8 mouse cellular contexts compared by ENCODE assay signal in the genomic region with DNA sequence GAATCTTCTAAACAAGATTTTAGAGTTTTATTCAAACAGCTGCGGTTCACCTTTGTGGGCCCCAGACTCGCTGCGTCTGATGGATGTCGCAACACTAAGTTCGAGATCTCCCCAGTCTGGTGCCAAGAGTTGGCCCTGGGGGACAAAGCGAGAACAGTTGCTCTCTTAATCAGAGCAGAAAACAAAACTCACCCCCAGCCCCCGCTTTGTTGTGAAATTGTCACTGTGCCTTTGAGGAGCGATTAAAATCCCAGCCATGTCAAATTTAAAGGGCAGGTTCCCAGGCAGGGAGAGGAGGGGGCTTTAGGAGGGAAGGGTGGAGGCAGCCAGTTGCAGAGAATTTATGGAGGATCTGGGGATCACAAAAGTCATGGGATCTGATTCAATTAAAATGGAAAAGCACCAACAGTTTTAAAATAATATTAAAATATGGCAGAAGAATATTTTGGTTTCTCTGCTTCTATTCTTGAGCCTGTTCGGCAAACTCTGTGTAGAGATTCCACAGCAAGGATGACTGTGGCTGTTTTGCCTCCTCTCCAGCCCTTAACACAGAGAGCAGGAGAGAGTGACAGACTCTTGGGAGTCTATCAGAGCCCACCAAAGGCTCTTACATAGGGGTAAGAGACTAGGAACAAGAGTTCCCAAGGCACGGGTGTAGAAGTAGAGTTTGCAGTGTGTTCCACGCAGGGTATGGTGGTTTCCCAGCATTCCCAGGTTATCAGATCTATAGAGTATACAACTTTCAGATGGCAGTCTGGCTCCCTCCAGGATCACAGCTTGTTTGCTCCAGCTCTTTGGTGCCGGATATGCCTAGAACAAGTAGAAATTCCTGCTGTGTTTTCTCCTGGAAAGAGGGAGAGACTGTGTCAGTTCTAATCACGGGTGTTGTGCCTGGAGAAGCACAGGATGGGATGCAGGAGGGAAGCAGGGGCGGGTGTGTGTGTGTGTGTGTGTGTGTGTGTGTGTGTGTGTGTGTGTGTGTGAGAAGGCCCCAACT.
A peak's percentile ranks its signal among the peaks of the same experiment; 100 is the strongest.
DNase-seq lines count a peak whose midpoint lies in the region; ATAC-seq and TF ChIP-seq lines count a peak whose summit lies in the region.

No protein-coding gene starts in this region.

- H3K4me3 ChIP-seq in layer of hippocampus, adult 2 months: no peak overlapping the region
- no peak overlapping the region for H3K4me3 ChIP-seq in kidney, postnatal 0 days (replicated peaks; ENCODE audit: low read depth, low read length)
- H3K4me3 ChIP-seq in midbrain, embryonic 16.5 days (ENCODE audit: low read depth, low read length): no peak overlapping the region

- H3K9ac ChIP-seq in kidney, postnatal 0 days (ENCODE audit: low read depth, low read length): no peak overlapping the region
- H3K9ac ChIP-seq in midbrain, embryonic 16.5 days (ENCODE audit: low read depth, low read length): no peak overlapping the region

- peak; percentile 63 for ATAC-seq in kidney, postnatal 0 days (replicated peaks; ENCODE audit: low FRiP score, low read depth)
- peak; percentile 44; the same call in 1 of the 2 replicates for ATAC-seq in midbrain, embryonic 16.5 days

- no peaks in the 10 kb centered on the region for H3K9me3 ChIP-seq in kidney, postnatal 0 days (replicated peaks; ENCODE audit: low read length)
- no peaks in the 10 kb centered on the region for H3K9me3 ChIP-seq in midbrain, embryonic 16.5 days (replicated peaks; ENCODE audit: control insufficient read depth, low read length, poor library complexity, severe bottlenecking)

- H3K4me1 ChIP-seq in kidney, postnatal 0 days (replicated peaks; ENCODE audit: insufficient read depth, low read length): peaks cover 15% of the 10 kb centered on the region; the same call in 1 of the 2 replicates
- H3K4me1 ChIP-seq in midbrain, embryonic 16.5 days (ENCODE audit: control insufficient read depth, insufficient read depth, low read length): peaks cover 2% of the 10 kb centered on the region

- H3K4me2 ChIP-seq in kidney, postnatal 0 days (ENCODE audit: low read length): 0 out of 2 replicates have a peak overlapping the region, but pooled peaks have one; percentile 4
- no peak overlapping the region for H3K4me2 ChIP-seq in midbrain, embryonic 16.5 days (ENCODE audit: low read length)

- 37% methylated on average over 14 of the region's 14 CpGs for WGBS in kidney, postnatal 0 days
- WGBS in midbrain, embryonic 16.5 days: 33% methylated on average over 14 of the region's 14 CpGs

- no peak for TF ChIP-seq CTCF in layer of hippocampus, adult 2 months (conservative IDR thresholded peaks at IDR 0.05)
- TF ChIP-seq CTCF in kidney, postnatal 0 days (IDR thresholded peaks at IDR 0.05; ENCODE audit: low read depth): no peak

- peak overlapping the region; percentile 37; the same call in 1 of the 2 replicates for H3K27ac ChIP-seq in layer of hippocampus, adult 2 months
- H3K27ac ChIP-seq in kidney, postnatal 0 days: peak overlapping the region; percentile 79
- peak overlapping the region; percentile 71 for H3K27ac ChIP-seq in midbrain, embryonic 16.5 days (ENCODE audit: low read length)

- H3K27me3 ChIP-seq in kidney, postnatal 0 days (ENCODE audit: insufficient read depth, low read length): no peaks in the 10 kb centered on the region
- no peaks in the 10 kb centered on the region for H3K27me3 ChIP-seq in midbrain, embryonic 16.5 days (ENCODE audit: control insufficient read depth, insufficient read depth, low read depth, low read length)

- no peaks in the 10 kb centered on the region for H3K36me3 ChIP-seq in kidney, postnatal 0 days (ENCODE audit: insufficient read depth, low read length)
- no peaks in the 10 kb centered on the region for H3K36me3 ChIP-seq in midbrain, embryonic 16.5 days (ENCODE audit: control insufficient read depth, insufficient read depth, low read length)

- intact Hi-C loops in gastrocnemius, postnatal 14 days (cut with DNase I; ENCODE audit: low total_unique reads): no loop called here

- DNase-seq in layer of hippocampus, adult 2 months (ENCODE audit: low spot score in 2 of 2): no peak
- DNase-seq in layer of hippocampus, postnatal 36 days: no peak
- peak; percentile 76 for DNase-seq in gastrocnemius, postnatal 14 days
- peak; percentile 48 for DNase-seq in kidney, postnatal 0 days (ENCODE audit: low spot score)
- DNase-seq in natural killer cell, adult 2 months (ENCODE audit: low spot score in 2 of 2): no peak
- DNase-seq in spleen, postnatal 36 days (ENCODE audit: low spot score in 2 of 2): no peak
- no peak for DNase-seq in right cerebral cortex, postnatal 14 days

Comparison
In these comparisons a context has a peak if more than half of its experiments do, and no peak if none do; other contexts are left out.
1. DNase-seq: peak in gastrocnemius, postnatal 14 days (single experiment) and kidney, postnatal 0 days (single experiment); none in layer of hippocampus, adult 2 months (0 of 2), layer of hippocampus, postnatal 36 days (0 of 2), natural killer cell, adult 2 months (0 of 2), spleen, postnatal 36 days (0 of 2) and right cerebral cortex, postnatal 14 days (single experiment).
2. Peak in every context shown above with its lines, with median percentiles within 50 percentile points of each other: H3K27ac ChIP-seq.